ENCODE assay signal across 7 mouse cellular contexts in genomic region chr17:71782699-71783365, GRCm38 (mm10). TPM values are rescaled to one million over a fixed set of nuclear protein-coding genes. Genes with fewer than 3 reads are reported as not detected.
A peak's percentile ranks its signal among the peaks of the same experiment; 100 is the strongest.
DNase-seq lines count a peak whose midpoint lies in the region; ATAC-seq and TF ChIP-seq lines count a peak whose summit lies in the region.

No protein-coding gene starts in this region.

- H3K9me3 ChIP-seq in intestine, postnatal 0 days (ENCODE audit: control insufficient read depth), result no peaks in the 10 kb centered on the region
- peaks cover 8% of the 10 kb centered on the region for H3K9me3 ChIP-seq in limb, embryonic 13.5 days

- WGBS in intestine, postnatal 0 days, result under 1% methylated on average over 44 of the region's 59 CpGs
- WGBS in limb, embryonic 13.5 days, result 1% methylated on average over 33 of the region's 59 CpGs

- no peak for ATAC-seq in intestine, postnatal 0 days
- ATAC-seq in limb, embryonic 13.5 days (ENCODE audit: low FRiP score, low read depth), result peak; percentile 28; the same call in 1 of the 2 replicates
- no peak for ATAC-seq in megakaryocyte-erythroid progenitor cell, adult 5-6 weeks (replicated peaks; ENCODE audit: low FRiP score, low TSS enrichment, poor library complexity, severe bottlenecking)

- no peaks in the 10 kb centered on the region for H3K36me3 ChIP-seq in intestine, postnatal 0 days (ENCODE audit: control insufficient read depth, insufficient read depth)
- no peaks in the 10 kb centered on the region; the same call in 1 of the 2 replicates for H3K36me3 ChIP-seq in limb, embryonic 13.5 days

- H3K4me2 ChIP-seq in intestine, postnatal 0 days (replicated peaks; ENCODE audit: low read depth), result peak overlapping the region; percentile 62
- H3K4me2 ChIP-seq in limb, embryonic 13.5 days (replicated peaks), result peak overlapping the region; percentile 89

- DNase-seq in MN1 (ENCODE audit: low spot score), result peak; percentile 59
- DNase-seq in adrenal gland, postnatal 36 days, result peak; percentile 18 to 51
- DNase-seq in frontal cortex, postnatal 36 days (ENCODE audit: low spot score in 2 of 2), result peak; percentile 58 to 60
- peak; percentile 61 for DNase-seq in neural tube, embryonic 10.5 days (ENCODE audit: extremely low spot score, low spot score)

- no peak for TF ChIP-seq CTCF in intestine, postnatal 0 days (IDR thresholded peaks at IDR 0.05; ENCODE audit: low read depth)

- no peaks in the 10 kb centered on the region for H3K4me1 ChIP-seq in intestine, postnatal 0 days (replicated peaks; ENCODE audit: control insufficient read depth, insufficient read depth, low read length)
- peaks cover 17% of the 10 kb centered on the region for H3K4me1 ChIP-seq in limb, embryonic 13.5 days

- H3K4me3 ChIP-seq in intestine, postnatal 0 days (ENCODE audit: low read depth, low read length), result peak overlapping the region; percentile 44
- H3K4me3 ChIP-seq in limb, embryonic 13.5 days, result peak overlapping the region; percentile 79

- H3K27me3 ChIP-seq in intestine, postnatal 0 days (replicated peaks; ENCODE audit: control insufficient read depth, insufficient read depth, low read length), result peaks cover 21% of the 10 kb centered on the region
- H3K27me3 ChIP-seq in limb, embryonic 13.5 days, result peaks cover 25% of the 10 kb centered on the region

- no peak overlapping the region for H3K9ac ChIP-seq in intestine, postnatal 0 days (ENCODE audit: low read depth, low read length)
- H3K9ac ChIP-seq in limb, embryonic 13.5 days, result peak overlapping the region; percentile 85

- no peak overlapping the region for H3K27ac ChIP-seq in intestine, postnatal 0 days (ENCODE audit: low read depth, low read length)
- H3K27ac ChIP-seq in limb, embryonic 13.5 days, result no peak overlapping the region

RNA-seq across cellular contexts. Expression of gene Clip4, which starts 14.6 kb away (rescaled TPM):
- total RNA-seq in adrenal gland, postnatal 36 days (2021), result 10 to 100 TPM; 20.8 to 26.1 TPM
- 3.3 and 3.7 TPM in 2 replicates for polyA plus RNA-seq in intestine, postnatal 0 days (2015; fragmentation: Nextera tagmentation; extraction: Ambion mirVana)
- polyA plus RNA-seq in limb, embryonic 13.5 days (2015; fragmentation: Nextera tagmentation; extraction: Ambion mirVana), result 6.0 and 7.5 TPM in 2 replicates
- not detected in 2 replicates for total RNA-seq in megakaryocyte-erythroid progenitor cell, adult 5-6 weeks (2014; fragmentation: Nextera tagmentation)
- 2.3 TPM in 1 of 2 replicates, not detected in the other for total RNA-seq in megakaryocyte-erythroid progenitor cell, adult 5-6 weeks (2017)

RNA-seq across cellular contexts. Expression of gene Pcare, which starts 30.1 kb away (rescaled TPM):
- total RNA-seq in adrenal gland, postnatal 36 days (2021), result not detected
- polyA plus RNA-seq in intestine, postnatal 0 days (2015; fragmentation: Nextera tagmentation; extraction: Ambion mirVana), result not detected in 2 replicates
- not detected in 2 replicates for polyA plus RNA-seq in limb, embryonic 13.5 days (2015; fragmentation: Nextera tagmentation; extraction: Ambion mirVana)
- total RNA-seq in megakaryocyte-erythroid progenitor cell, adult 5-6 weeks (2014; fragmentation: Nextera tagmentation), result not detected in 2 replicates
- total RNA-seq in megakaryocyte-erythroid progenitor cell, adult 5-6 weeks (2017), result not detected in 2 replicates

Comparison
In these comparisons a context has a peak if more than half of its experiments do, and no peak if none do; other contexts are left out.
1. RNA of gene Clip4, which starts 14.6 kb away (total RNA-seq): 20.8 to 26.1 TPM in adrenal gland, postnatal 36 days; 2.3 TPM in megakaryocyte-erythroid progenitor cell, adult 5-6 weeks; every median in the first group is over 4 times any median in the second.
2. Peak in every context shown above with its lines, with median percentiles within 50 percentile points of each other: DNase-seq.